Mouse (Mus musculus) forebrain, embryonic 10.5 days (tissue): ENCODE measurements around the gene Dnajc22. TPM values are rescaled to one million over a fixed set of nuclear protein-coding genes. Genes with fewer than 3 reads are reported as not detected.
"Not testable (repeated sequence)": the region's sequence is repeated elsewhere in the genome, so short reads cannot be mapped to it uniquely, and the experiment has no call there.

Source experiments
- DNase-seq: peaks from one replicate; pipeline ENCODE4 v3.0.0-alpha.2; 2017; ENCODE audit warnings: low spot score; ENCODE audit errors: extremely low spot score
- H3K27ac ChIP-seq: fragments of 300-500 bp; sonication (generic); 2 replicates; pipeline ENCODE4 v1.5.1; 2016; ENCODE audit warnings: mild to moderate bottlenecking
- H3K27me3 ChIP-seq: fragments of 300-500 bp; sonication (generic); 2 replicates; pipeline ENCODE4 v1.6.1; 2016; ENCODE audit warnings: mild to moderate bottlenecking; ENCODE audit not compliant: poor library complexity, severe bottlenecking
- H3K36me3 ChIP-seq: fragments of 300-500 bp; sonication (generic); replicated peaks from 2 replicates; pipeline ENCODE4 v1.6.1; 2016; ENCODE audit warnings: mild to moderate bottlenecking, moderate library complexity
- H3K4me1 ChIP-seq: fragments of 300-500 bp; sonication (generic); 2 replicates; pipeline ENCODE4 v1.6.1; 2016
- H3K4me3 ChIP-seq: fragments of 300-500 bp; sonication (generic); 2 replicates; pipeline ENCODE4 v1.5.1; 2016; ENCODE audit warnings: mild to moderate bottlenecking, moderate library complexity
- H3K9me3 ChIP-seq: fragments of 300-500 bp; sonication (generic); 2 replicates; pipeline ENCODE4 v1.6.1; 2016; ENCODE audit warnings: mild to moderate bottlenecking, moderate library complexity
- WGBS: fragments of 180-500 bp; shearing (Covaris S2); methylation state at CpG from one replicate; pipeline ENCODE4 v1.1.7; 2016; 5-methylcytosine and 5-hydroxymethylcytosine counted together
- polyA plus RNA-seq: library from polyadenylated mRNA; unstranded; fragments of >200 nt; fragmentation: Nextera tagmentation; extraction: Ambion mirVana; gene quantifications from 2 replicates; pipeline ENCODE4 v1.2.1, GENCODE M21; 2016

The Dnajc22 gene
- polyA plus RNA-seq, 1 experiment from 2014 or later: 1.2 TPM

DNA sequence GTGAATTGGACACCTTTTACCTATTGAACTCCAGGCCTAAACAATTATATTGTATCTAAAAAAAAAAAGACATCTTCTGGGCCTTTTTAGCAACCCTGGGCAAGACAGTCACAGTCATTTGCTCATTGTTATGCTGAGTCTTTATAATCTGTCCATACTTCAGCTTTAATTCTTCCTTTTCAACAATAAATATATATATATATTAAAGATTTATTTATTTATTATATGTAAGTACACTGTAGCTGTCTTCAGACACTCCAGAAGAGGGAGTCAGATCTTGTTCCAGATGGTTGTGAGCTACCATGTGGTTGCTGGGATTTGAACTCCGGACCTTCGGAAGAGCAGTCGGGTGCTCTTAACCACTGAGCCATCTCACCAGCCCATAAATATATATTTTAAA lies 17.0 kb upstream of the Dnajc22 start:
- H3K27ac ChIP-seq, DNase-seq, H3K27me3 ChIP-seq, H3K9me3 ChIP-seq: not testable (repeated sequence)
- Histone ChIP-seq H3K36me3 (peaks cover 47% of the 10 kb centered on the region), H3K4me1 (peaks cover 42% of the 10 kb centered on the region), H3K4me3 (peak overlapping the region; percentile 80)
- 97% methylated on average over 3 of the region's 3 CpGs for WGBS

DNA sequence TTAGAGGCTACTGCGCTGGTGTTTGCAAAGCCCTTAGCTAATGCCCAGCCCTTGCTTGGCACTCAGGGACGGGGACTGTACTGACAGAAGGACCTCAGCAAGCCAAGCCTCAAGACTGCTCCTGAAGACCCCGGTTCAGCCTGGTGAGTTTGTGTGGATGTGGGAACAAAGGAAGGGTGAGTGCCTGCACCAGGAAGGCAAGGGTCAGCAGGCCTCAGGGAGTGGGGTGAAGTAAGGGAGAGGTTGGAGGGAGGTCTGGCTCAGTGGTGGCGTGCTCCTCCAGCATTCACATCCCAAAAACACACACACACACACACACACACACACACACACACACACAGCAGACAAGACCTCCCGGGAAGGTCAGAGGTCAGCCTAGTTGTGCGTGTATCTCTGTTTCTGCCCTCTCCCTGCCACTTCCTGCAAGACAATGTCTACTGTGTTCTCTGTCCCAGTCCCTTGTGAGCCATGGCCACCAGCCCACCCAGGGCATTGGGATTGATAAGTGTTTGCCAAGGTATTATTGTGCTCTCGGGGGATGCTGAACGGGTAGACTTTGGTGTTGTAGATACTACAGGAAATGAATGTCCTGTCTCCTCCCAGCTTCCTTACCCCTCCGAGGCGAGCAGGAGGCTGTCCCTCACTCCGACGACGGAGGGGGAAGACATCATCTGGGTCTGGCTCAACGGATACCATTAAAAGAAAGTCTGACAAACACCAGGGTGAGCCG lies 14.6 kb upstream of the Dnajc22 start:
- Histone ChIP-seq H3K9me3 (no peaks in the 10 kb centered on the region), H3K36me3 (peaks cover 71% of the 10 kb centered on the region), H3K27me3 (peaks cover 14% of the 10 kb centered on the region), H3K4me1 (peaks cover 43% of the 10 kb centered on the region), H3K27ac (no peak overlapping the region), H3K4me3 (no peak overlapping the region)
- DNase-seq: no peak
- 83% methylated on average over 15 of the region's 15 CpGs for WGBS

DNA sequence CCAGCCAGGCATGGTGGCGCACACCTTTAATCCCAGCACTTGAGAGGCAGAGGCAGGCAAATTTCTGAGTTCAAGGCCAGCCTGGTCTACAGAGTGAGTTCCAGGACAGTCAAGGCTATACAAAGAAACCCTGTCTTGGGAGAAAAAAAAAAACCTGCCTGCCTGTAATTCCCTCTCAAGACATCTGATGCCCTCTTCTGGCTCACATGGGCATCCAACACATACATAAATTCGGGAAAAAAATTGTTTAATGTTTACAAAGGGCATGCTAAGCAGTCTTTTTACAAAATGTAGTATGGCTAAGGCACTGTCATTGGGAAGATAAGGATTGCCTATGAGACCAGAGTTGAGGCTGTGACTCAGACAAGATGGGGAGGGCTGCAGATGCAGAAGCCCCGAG lies 13.2 kb upstream of the Dnajc22 start:
- Histone ChIP-seq H3K27me3 (peaks cover 29% of the 10 kb centered on the region), H3K9me3 (no peaks in the 10 kb centered on the region), H3K27ac (no peak overlapping the region), H3K4me3 (no peak overlapping the region), H3K36me3 (peaks cover 77% of the 10 kb centered on the region), H3K4me1 (peaks cover 49% of the 10 kb centered on the region)
- WGBS: 90% methylated on average over 3 of the region's 3 CpGs
- no peak for DNase-seq

DNA sequence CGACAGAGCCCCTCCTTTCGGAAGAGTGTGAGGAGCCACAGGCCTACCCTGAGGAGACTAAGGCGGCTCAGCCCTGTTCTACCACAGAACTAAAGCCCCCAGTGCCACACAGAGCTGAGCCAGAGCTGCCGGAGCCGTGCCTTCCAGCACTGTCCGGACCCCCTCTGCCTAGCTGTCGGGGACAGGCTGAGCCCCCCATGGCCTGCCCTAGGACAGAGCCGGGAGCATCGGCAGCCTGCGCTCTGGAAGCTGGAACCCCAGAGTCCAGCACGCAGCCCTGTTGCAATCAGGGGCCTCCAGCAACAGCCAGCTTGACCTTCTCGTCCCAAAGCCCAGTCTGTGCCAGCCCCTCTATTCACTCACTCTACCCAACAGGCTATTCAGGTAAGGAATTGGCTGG lies 10.6 kb upstream of the Dnajc22 start:
- no peak for DNase-seq
- Histone ChIP-seq H3K36me3 (peaks cover 66% of the 10 kb centered on the region), H3K27ac (no peak overlapping the region), H3K27me3 (peaks cover 54% of the 10 kb centered on the region), H3K4me1 (peaks cover 34% of the 10 kb centered on the region), H3K9me3 (no peaks in the 10 kb centered on the region; the same call in 1 of the 2 replicates), H3K4me3 (no peak overlapping the region)
- WGBS: 94% methylated on average over 12 of the region's 12 CpGs

DNA sequence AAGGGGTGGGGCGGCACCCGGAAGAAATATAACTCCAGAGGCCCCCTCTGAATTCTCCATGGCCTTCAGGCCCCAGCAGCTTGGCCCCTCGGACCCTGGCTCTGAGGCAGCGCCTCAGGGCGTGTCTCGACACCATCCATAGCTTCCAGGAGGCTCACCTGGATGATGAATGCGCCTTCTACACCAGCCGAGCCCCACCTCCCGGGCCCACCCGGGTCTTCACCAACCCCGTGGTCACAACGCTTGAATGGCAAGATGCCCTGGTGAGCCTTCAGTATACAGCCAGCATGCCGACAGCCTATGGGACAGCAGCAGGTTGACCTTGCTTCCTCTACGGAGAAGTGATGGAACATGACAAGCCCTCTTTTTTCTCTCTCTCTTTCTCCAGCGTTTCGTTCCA lies 10.1 kb upstream of the Dnajc22 start:
- no peak for DNase-seq
- 91% methylated on average over 16 of the region's 16 CpGs for WGBS
- H3K9me3 ChIP-seq: no peaks in the 10 kb centered on the region; the same call in 1 of the 2 replicates
- H3K27me3 ChIP-seq: peaks cover 59% of the 10 kb centered on the region
- H3K27ac ChIP-seq: no peak overlapping the region
- H3K36me3 ChIP-seq: peaks cover 61% of the 10 kb centered on the region
- H3K4me1 ChIP-seq: peaks cover 34% of the 10 kb centered on the region
- no peak overlapping the region for H3K4me3 ChIP-seq

DNA sequence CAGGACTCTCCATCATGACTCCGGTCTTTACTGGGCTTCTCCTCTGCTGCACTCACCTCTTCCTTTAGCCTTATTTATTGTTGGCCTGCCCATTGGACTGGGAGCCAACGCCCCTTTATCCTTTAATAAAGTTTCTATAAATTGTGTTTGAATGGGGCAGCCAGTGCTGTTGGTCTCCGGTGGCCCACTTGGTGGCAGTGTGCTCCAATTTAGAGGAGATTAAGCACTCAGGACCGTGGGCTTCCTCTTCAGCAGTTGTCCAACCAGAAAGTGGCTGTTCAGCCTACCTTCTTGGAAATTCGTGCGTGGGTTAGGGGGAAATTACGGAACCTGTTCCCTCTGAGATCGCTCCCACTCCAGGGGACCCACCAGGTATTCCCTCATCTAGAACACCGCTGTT lies 9.7 kb upstream of the Dnajc22 start:
- peak; percentile 48 for DNase-seq
- Histone ChIP-seq H3K4me1 (peaks cover 34% of the 10 kb centered on the region), H3K36me3 (peaks cover 57% of the 10 kb centered on the region), H3K27ac (no peak overlapping the region), H3K27me3 (peaks cover 63% of the 10 kb centered on the region), H3K9me3 (no peaks in the 10 kb centered on the region; the same call in 1 of the 2 replicates), H3K4me3 (no peak overlapping the region)
- WGBS: 75% methylated on average over 9 of the region's 9 CpGs

DNA sequence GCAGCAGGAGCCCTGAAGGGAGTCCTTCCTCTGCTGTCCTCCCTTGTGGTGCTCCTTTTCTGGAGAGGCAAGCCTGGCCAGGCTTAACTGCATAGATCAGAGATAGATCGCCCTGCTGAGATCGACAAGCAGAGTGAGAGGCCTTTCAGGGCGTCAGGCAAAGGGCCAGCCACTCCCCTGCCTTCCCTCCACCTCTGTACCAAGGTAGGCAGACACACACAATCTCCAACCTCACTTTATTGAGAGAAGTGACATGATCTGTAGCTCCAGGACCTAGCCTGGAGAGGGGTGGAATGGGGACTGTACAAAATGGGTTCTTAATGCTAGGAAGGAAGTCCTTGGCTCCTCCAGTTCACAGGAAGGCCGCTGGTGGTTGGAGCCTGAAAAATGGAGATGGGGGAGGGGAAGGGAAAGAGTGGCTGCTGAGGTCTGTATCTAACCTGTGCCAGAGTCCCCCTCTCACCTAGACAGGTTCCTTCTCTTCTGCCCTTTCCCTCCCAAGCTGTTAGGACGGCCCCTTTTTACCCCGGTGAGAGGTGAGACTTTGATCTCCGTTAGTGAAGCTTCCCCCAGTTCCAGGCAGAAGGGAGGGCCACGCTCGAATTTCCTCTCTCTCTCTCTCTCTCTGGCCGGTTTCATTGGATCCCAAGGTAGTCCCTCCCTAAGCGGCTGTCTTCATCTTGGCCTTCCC lies 9.0 kb upstream of the Dnajc22 start:
- DNase-seq: no peak
- 5% methylated on average over 11 of the region's 11 CpGs for WGBS
- Histone ChIP-seq H3K4me1 (peaks cover 34% of the 10 kb centered on the region), H3K27me3 (peaks cover 71% of the 10 kb centered on the region), H3K9me3 (no peaks in the 10 kb centered on the region; the same call in 1 of the 2 replicates), H3K4me3 (peak overlapping the region; percentile 23), H3K27ac (no peak overlapping the region), H3K36me3 (peaks cover 49% of the 10 kb centered on the region)

DNA sequence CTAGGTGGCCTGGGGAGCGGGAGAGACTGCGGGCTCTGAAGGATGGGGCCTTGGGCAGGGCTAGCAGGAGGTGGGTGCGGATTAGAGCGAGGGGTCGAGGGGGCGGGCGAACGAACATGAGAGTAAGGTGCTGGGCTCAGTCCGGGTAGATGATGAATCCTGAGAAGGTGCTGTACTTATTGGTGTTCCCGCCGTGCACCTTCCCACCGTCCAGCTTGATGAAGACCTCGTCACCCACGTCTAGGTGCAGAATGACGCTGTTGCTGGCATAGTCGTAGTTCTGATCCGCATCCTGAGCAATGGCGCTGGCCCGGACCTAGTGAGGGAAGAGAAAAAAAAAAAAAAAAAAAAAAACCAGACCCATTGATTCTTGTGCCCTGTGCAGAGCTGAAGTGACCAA lies 8.4 kb upstream of the Dnajc22 start:
- 6% methylated on average over 19 of the region's 19 CpGs for WGBS
- DNase-seq: no peak
- no peaks in the 10 kb centered on the region; the same call in 1 of the 2 replicates for H3K9me3 ChIP-seq
- peaks cover 38% of the 10 kb centered on the region for H3K4me1 ChIP-seq
- H3K36me3 ChIP-seq: peaks cover 43% of the 10 kb centered on the region
- H3K27me3 ChIP-seq: peaks cover 77% of the 10 kb centered on the region
- peak overlapping the region; percentile 23 for H3K4me3 ChIP-seq
- no peak overlapping the region for H3K27ac ChIP-seq

DNA sequence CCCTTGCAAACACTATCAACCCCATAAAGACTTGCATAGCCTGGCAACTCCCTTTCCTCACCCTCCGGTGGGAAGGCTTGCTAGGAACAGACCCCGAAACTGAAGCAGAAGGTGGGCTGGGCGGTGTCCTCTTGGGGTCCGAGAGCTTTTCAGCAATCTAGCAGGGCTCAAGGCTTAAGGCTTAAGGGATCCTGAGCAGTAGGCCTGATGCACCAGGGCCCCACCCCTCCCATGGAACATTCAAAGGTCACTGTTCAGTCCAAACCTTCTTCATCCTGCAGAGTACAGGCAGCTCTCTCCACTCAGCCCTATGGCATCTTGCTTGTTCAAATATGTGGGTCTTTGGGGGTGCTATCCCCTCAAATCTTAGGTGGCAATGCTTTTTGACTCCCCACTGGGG lies 7.0 kb upstream of the Dnajc22 start:
- H3K4me1 ChIP-seq: peaks cover 52% of the 10 kb centered on the region
- H3K9me3 ChIP-seq: no peaks in the 10 kb centered on the region; the same call in 1 of the 2 replicates
- H3K36me3 ChIP-seq: peaks cover 30% of the 10 kb centered on the region
- peaks cover 91% of the 10 kb centered on the region for H3K27me3 ChIP-seq
- no peak overlapping the region for H3K27ac ChIP-seq
- no peak for DNase-seq
- no peak overlapping the region for H3K4me3 ChIP-seq
- 67% methylated on average over 4 of the region's 4 CpGs for WGBS

DNA sequence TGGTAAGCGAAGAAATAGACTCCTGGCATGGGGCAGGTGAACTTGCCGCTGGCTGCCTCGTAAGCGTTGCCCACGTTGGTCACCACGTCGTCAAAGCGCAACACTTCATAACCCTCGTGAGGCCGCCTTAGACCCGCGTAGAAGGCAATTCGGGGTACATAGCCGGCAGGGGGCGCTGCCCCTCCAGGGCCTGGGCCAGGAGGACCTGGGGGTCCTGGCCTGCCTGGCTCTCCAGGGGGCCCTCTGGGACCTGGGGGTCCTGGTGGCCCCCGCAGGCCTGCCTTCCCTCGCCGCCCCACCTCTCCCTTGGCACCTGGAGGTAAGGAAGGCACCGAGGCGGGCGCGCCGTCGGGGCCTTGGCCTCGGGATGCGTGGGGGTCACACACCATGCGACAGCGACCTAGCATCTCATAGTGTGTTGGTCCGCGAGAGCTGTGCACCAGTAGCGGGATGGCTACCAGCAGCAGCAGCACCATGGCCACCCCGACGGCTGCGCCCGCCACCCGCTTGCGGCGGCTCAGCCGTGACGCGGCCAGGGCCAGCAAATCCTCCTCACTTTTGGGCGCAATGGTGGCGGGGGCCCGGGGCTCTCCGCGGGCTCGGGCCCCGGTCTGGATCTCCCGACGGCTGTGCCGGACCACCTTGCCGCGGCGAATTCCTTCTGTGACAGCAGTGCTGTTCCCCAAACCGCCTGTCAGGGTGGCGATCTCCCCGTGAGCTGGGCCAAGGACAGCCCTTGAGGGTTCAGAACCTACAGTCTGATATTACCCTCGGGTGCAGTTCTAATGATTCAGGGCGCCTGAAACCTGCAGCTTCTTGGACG lies 5.5 kb upstream of the Dnajc22 start, which contains the start of gene C1ql4:
TSS of gene C1ql4 (minus strand) at position 565 of the 823 bp plus-strand sequence.
- H3K4me1 ChIP-seq: peaks cover 52% of the 10 kb centered on the region
- no peak for DNase-seq
- peaks cover 15% of the 10 kb centered on the region for H3K36me3 ChIP-seq
- H3K4me3 ChIP-seq: peak within 1 kb of the TSS; percentile 40
- 7% methylated on average over 60 of the region's 60 CpGs for WGBS
- peak within 1 kb of the TSS; percentile 62 for H3K27ac ChIP-seq
- H3K9me3 ChIP-seq: no peaks in the 10 kb centered on the region; the same call in 1 of the 2 replicates
- H3K27me3 ChIP-seq: peaks cover 100% of the 10 kb centered on the region

DNA sequence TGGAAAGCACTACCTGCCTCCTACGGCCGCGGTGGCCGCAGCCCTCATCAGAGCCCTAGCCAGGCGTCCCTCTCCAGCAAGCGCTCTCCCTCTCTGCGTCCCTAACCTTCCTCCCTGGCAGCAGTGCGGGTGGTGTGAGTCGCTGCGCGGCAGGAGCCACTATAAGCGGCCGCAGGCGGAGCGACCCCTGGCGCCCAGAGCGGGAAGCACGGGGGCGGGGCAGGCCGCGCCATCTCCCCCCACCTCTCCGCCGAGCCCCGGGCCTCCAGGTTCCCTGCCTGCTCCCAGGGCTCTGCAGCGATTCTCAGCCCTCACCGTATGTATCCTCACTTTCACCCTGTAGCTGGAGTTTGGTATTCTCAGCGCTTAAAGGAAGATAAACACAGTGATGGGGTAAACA lies 4.7 kb upstream of the Dnajc22 start:
- WGBS: under 1% methylated on average over 27 of the region's 27 CpGs
- H3K36me3 ChIP-seq: peaks cover 7% of the 10 kb centered on the region
- peak overlapping the region; percentile 40 for H3K4me3 ChIP-seq
- peaks cover 60% of the 10 kb centered on the region for H3K4me1 ChIP-seq
- peak overlapping the region; percentile 62 for H3K27ac ChIP-seq
- DNase-seq: peak; percentile 83
- no peaks in the 10 kb centered on the region; the same call in 1 of the 2 replicates for H3K9me3 ChIP-seq
- peaks cover 100% of the 10 kb centered on the region for H3K27me3 ChIP-seq

DNA sequence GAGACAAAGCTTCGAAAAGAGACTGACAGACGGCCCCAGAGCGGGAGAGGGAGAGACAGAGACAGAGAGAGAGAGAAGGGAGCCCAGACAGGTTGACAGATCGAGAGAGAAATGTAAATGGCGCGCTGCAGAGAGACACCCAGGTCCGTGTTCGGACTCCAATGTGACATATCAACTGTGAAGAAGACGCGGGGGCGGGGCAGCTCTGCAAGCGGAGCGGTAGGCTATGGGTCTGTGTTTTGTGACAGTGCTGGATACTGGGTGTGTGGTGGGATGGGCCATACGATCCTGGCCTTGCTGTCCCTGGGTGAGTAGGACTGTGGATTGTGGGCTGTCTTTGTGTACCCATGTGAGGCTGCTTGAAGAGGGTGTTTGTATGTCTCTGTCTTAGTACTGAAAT lies 3.9 kb upstream of the Dnajc22 start:
- no peak for DNase-seq
- Histone ChIP-seq H3K9me3 (no peaks in the 10 kb centered on the region; the same call in 1 of the 2 replicates), H3K36me3 (no peaks in the 10 kb centered on the region), H3K4me1 (peaks cover 60% of the 10 kb centered on the region), H3K4me3 (peak overlapping the region; percentile 40; the same call in 1 of the 2 replicates), H3K27ac (no peak overlapping the region), H3K27me3 (peaks cover 100% of the 10 kb centered on the region)
- 8% methylated on average over 14 of the region's 14 CpGs for WGBS
